Mouse (Mus musculus): ENCODE data around the gene Galnt4.

- TF ChIP-seq POLR2A (IDR thresholded peaks at IDR 0.05; ENCODE audit: control insufficient read depth, extremely low read depth, insufficient read depth, low read length, poor library complexity), result no peak
- no peak for TF ChIP-seq CTCF (IDR thresholded peaks at IDR 0.05; ENCODE audit: borderline replicate concordance, control insufficient read depth, extremely low read depth, insufficient read depth, low read length, poor library complexity)
These were observed 54.1 kb downstream of the Galnt4 start for GRCm38 (mm10) chr10:99161987-99162582.

Measured in thymus, adult 2 months (tissue).